Mouse (Mus musculus) kidney, adult 18-20 months (tissue): ENCODE results near the gene Prr36.

Source experiments
- DNase-seq: peaks from one replicate; pipeline ENCODE4 v3.0.0; 2021

Gene Prr36

GRCm38 (mm10) chr8:4193588-4193894, 23.7 kb downstream of the Prr36 start:
- no peak for DNase-seq

DNA sequence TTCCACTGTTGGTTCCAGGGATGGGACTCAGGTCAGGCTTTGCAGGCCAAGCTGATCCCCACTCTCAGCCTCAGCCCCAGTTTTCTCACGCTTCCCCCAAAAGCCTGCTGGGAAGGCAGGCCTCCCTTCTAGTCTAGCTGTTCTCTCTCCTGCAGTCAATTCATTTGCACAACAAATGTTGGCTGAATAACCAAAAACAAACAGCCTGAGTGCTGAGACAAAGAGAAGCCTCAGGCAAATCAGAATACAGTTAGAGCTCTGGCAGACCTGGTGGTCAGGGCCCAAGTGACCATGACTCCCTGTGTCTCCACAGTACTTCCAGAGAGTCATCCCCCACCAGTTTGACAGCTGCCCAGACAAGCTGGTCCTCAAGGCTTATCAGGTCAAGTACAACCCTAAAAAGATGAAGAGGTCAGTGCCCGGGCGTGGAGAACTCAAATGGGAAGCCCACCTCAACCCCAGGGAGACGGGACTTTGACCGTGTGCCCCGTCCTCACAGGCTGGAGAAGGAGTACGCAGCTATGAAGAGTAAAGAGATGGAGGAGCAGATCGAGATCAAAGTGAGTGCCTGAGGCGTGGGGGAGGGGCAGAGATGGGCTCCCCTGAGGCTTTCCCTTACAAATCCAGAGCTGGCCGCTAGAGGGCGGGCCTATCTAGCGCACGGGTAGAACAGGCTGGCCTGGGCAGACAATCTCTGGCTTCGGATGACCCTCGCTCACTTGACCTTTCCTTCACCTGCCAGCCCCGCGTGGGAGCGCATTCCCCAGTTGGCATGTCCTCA, 24.3 kb downstream of the Prr36 start:
- DNase-seq, result peak; percentile 90

GRCm38 (mm10) chr8:4192305-4192704, 25.0 kb downstream of the Prr36 start:
- DNase-seq, result no peak

DNA sequence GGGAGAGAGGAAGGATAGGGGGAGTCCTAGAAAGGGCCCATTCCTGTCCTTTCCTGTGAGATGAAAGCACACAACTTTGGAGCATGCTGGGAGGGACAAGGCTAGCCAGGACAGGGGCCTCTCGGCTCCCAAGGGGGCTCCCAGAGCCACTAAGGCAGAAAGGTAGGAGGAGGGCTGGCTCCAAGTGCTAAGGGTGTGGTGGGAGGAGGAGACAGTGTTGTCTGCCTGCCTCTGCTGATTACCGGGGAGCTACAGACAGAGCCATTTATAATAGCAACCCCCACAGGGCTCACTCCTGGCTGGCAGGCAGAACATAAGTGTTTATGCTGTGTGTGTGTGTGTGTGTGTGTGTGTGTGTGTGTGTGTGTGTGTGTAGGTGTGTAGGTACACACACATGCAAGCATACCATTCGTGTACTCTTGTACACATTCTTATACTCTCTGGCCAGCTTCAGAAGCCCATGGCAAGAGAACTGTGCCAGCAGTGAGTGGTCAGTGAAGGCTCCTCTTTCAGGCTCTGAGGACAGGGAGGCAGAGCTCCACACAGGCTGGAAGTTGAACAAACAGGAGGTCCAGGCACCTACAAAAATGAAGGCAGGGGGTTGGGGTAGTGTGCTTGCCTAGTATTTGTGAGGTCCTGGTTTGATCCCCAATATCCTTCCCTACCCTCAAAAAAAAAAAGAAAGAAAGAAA, 28.1 kb downstream of the Prr36 start:
- DNase-seq, result no peak

GRCm38 (mm10) chr8:4188605-4189004, 28.7 kb downstream of the Prr36 start:
- no peak for DNase-seq

GRCm38 (mm10) chr8:4186151-4186550, 31.1 kb downstream of the Prr36 start:
- no peak for DNase-seq

DNA sequence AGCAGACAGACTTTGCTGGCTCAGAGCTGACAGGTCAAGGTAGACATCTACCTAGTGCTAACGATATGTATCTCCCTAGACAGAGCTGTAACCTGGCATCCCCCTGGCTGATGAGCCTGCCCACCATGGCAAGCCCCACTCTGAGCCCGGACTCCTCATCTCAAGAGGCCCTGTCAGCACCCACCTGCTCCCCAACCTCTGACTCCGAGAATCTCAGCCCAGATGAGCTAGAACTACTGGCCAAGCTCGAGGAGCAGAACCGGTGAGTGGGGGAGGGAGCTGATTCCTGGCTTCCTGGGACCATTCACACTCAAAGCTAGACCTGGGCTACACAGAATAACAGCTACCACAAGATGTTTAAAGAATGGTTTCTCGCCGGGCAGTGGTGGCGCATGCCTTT, 33.9 kb downstream of the Prr36 start:
- DNase-seq, result no peak

- DNase-seq, result no peak
These were observed 43.2 kb downstream of the Prr36 start for GRCm38 (mm10) chr8:4174018-4174417.

- DNase-seq, result no peak
These were observed 44.8 kb downstream of the Prr36 start for GRCm38 (mm10) chr8:4172486-4172885.

GRCm38 (mm10) chr8:4167918-4168317, 49.3 kb downstream of the Prr36 start:
- DNase-seq, result no peak

- DNase-seq, result peak; percentile 4
These were observed 50.3 kb downstream of the Prr36 start for GRCm38 (mm10) chr8:4166881-4167525.

- peak; percentile 99 for DNase-seq
These were observed 51.2 kb downstream of the Prr36 start, which contains the start of gene Evi5l for GRCm38 (mm10) chr8:4165852-4166751. TSS of gene Evi5l (plus strand) at chr8:4166567.

- DNase-seq, result no peak
These were observed 51.9 kb downstream of the Prr36 start for GRCm38 (mm10) chr8:4165176-4165851.

DNA sequence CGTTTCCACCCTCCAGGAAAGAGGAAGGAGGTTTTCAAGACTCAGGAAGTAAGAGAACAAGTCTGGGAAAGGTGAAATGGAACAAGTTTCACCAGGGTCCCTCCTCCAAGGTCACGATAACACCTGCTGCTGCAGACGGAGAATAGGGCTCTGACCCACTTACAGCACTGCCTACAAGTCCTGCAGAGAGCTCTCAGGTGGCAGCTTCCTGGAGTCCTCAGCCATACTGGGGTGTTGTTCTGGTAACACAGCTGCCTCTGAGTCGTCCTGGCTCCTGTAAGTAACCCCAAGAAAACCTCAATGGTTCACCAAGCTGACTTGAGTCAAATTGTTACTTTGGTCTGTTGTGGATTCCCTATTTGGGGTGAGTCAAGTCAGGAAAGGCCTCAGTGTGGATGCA, 54.5 kb downstream of the Prr36 start:
- DNase-seq, result no peak
